Mouse (Mus musculus) R1 (cell line): ENCODE measurements around the gene Umodl1.

Source experiments
- DNase-seq: peaks from one replicate; pipeline ENCODE4 v3.0.0-alpha.2; 2018; ENCODE audit warnings: low read depth, low spot score

Umodl1 gene

GRCm38 (mm10) chr17:31000897-31001296 is 46.5 kb downstream of the Umodl1 start:
- DNase-seq, result peak; percentile 23

- DNase-seq, result no peak
Observed at GRCm38 (mm10) chr17:31002613-31003012, 48.2 kb downstream of the Umodl1 start.

- DNase-seq, result no peak
Observed at GRCm38 (mm10) chr17:31005284-31005683, 50.8 kb downstream of the Umodl1 start.

GRCm38 (mm10) chr17:31007357-31007756 is 52.9 kb downstream of the Umodl1 start:
- DNase-seq, result no peak

- DNase-seq, result no peak
Observed at GRCm38 (mm10) chr17:31008416-31008815, 54.0 kb downstream of the Umodl1 start.

GRCm38 (mm10) chr17:31011551-31012394 is 57.3 kb downstream of the Umodl1 start:
- DNase-seq, result peak; percentile 69

- peak; percentile 86 for DNase-seq
Observed at GRCm38 (mm10) chr17:31018267-31018666, 63.8 kb downstream of the Umodl1 start.

- DNase-seq, result peak; percentile 81
Observed at GRCm38 (mm10) chr17:31019505-31019904, 65.1 kb downstream of the Umodl1 start.

- DNase-seq, result no peak
Observed at GRCm38 (mm10) chr17:31020078-31020477, 65.6 kb downstream of the Umodl1 start.

- no peak for DNase-seq
Observed at GRCm38 (mm10) chr17:31021276-31021675, 66.8 kb downstream of the Umodl1 start.

- DNase-seq, result no peak
Observed at GRCm38 (mm10) chr17:31024125-31024781, 69.8 kb downstream of the Umodl1 start.

- no peak for DNase-seq
Observed at GRCm38 (mm10) chr17:31024782-31025125, 70.3 kb downstream of the Umodl1 start.

GRCm38 (mm10) chr17:31026986-31027385 is 72.5 kb downstream of the Umodl1 start:
- DNase-seq, result peak; percentile 72

- no peak for DNase-seq
Observed at GRCm38 (mm10) chr17:31027723-31028122, 73.3 kb downstream of the Umodl1 start.

GRCm38 (mm10) chr17:31028821-31029370 is 74.5 kb downstream of the Umodl1 start:
- DNase-seq, result no peak

- DNase-seq, result no peak
Observed at GRCm38 (mm10) chr17:31029407-31029806, 75.0 kb downstream of the Umodl1 start.

GRCm38 (mm10) chr17:31032341-31032740 is 77.9 kb downstream of the Umodl1 start:
- no peak for DNase-seq

- DNase-seq, result peak; percentile 32
Observed at GRCm38 (mm10) chr17:31033251-31033650, 78.8 kb downstream of the Umodl1 start.

GRCm38 (mm10) chr17:31034165-31034564 is 79.7 kb downstream of the Umodl1 start:
- no peak for DNase-seq

- no peak for DNase-seq
Observed at GRCm38 (mm10) chr17:31034674-31035356, 80.4 kb downstream of the Umodl1 start.

GRCm38 (mm10) chr17:31036168-31036876 is 81.9 kb downstream of the Umodl1 start:
- no peak for DNase-seq
